Mouse (Mus musculus): ENCODE results near the gene Sh3pxd2a.

The Sh3pxd2a gene

DNA sequence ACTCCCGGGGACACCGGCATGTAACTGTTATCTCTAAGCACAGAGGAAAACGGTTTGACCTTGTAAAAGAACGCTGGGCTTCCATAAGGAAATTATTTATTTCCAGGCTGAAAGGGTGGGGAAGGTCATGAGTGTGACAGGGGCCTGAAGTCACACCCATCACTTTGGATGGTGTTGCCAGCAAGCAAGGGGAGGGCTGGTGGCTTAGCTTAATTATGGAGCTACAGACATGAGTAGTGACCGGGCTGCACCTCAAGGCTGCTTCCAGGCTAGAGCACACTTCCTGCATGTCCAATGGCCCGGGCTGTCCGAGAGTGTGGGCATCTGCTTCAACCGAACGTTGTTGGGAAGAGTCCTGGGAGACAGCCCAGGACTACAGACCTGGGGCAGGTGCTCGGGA is 78.2 kb downstream of the Sh3pxd2a start:
- no peaks in the 10 kb centered on the region for H3K27me3 ChIP-seq (ENCODE audit: insufficient read depth, low read length)
- no peak overlapping the region for H3K4me3 ChIP-seq (replicated peaks; ENCODE audit: low read length)
- peaks cover 60% of the 10 kb centered on the region for H3K4me1 ChIP-seq (replicated peaks; ENCODE audit: low read depth, low read length)
- no peak for TF ChIP-seq CTCF (conservative IDR thresholded peaks at IDR 0.05; ENCODE audit: low read length)
- no peak for TF ChIP-seq NANOG (IDR thresholded peaks at IDR 0.05; ENCODE audit: borderline replicate concordance, low read length)
- TF ChIP-seq POU5F1 (IDR thresholded peaks at IDR 0.05; ENCODE audit: borderline replicate concordance, low read length): no peak
- H3K36me3 ChIP-seq (ENCODE audit: insufficient read depth, low read length): no peaks in the 10 kb centered on the region; the same call in 1 of the 2 replicates
- peaks cover 2% of the 10 kb centered on the region for H3K9me3 ChIP-seq (ENCODE audit: low read length)

- Histone ChIP-seq H3K9me3 (ENCODE audit: low read length) (no peaks in the 10 kb centered on the region), H3K36me3 (ENCODE audit: insufficient read depth, low read length) (no peaks in the 10 kb centered on the region; the same call in 1 of the 2 replicates), H3K27me3 (ENCODE audit: insufficient read depth, low read length) (no peaks in the 10 kb centered on the region), H3K4me1 (replicated peaks; ENCODE audit: low read depth, low read length) (peaks cover 62% of the 10 kb centered on the region), H3K4me3 (replicated peaks; ENCODE audit: low read length) (no peak overlapping the region)
- TF ChIP-seq POU5F1 (IDR thresholded peaks at IDR 0.05; ENCODE audit: borderline replicate concordance, low read length): no peak
- TF ChIP-seq CTCF (conservative IDR thresholded peaks at IDR 0.05; ENCODE audit: low read length): no peak
- no peak for TF ChIP-seq NANOG (IDR thresholded peaks at IDR 0.05; ENCODE audit: borderline replicate concordance, low read length)
Measured at GRCm38 (mm10) chr19:47384639-47385038, 79.6 kb downstream of the Sh3pxd2a start.

- Histone ChIP-seq H3K4me1 (replicated peaks; ENCODE audit: low read depth, low read length) (peaks cover 68% of the 10 kb centered on the region), H3K4me3 (replicated peaks; ENCODE audit: low read length) (no peak overlapping the region), H3K36me3 (ENCODE audit: insufficient read depth, low read length) (no peaks in the 10 kb centered on the region; the same call in 1 of the 2 replicates), H3K9me3 (ENCODE audit: low read length) (no peaks in the 10 kb centered on the region), H3K27me3 (ENCODE audit: insufficient read depth, low read length) (no peaks in the 10 kb centered on the region)
- TF ChIP-seq CTCF (conservative IDR thresholded peaks at IDR 0.05; ENCODE audit: low read length): no peak
- no peak for TF ChIP-seq NANOG (IDR thresholded peaks at IDR 0.05; ENCODE audit: borderline replicate concordance, low read length)
- no peak for TF ChIP-seq POU5F1 (IDR thresholded peaks at IDR 0.05; ENCODE audit: borderline replicate concordance, low read length)
Measured at GRCm38 (mm10) chr19:47384036-47384435, 80.2 kb downstream of the Sh3pxd2a start.

- TF ChIP-seq NANOG (IDR thresholded peaks at IDR 0.05; ENCODE audit: borderline replicate concordance, low read length) (no peak), CTCF (conservative IDR thresholded peaks at IDR 0.05; ENCODE audit: low read length) (no peak), POU5F1 (IDR thresholded peaks at IDR 0.05; ENCODE audit: borderline replicate concordance, low read length) (no peak)
- Histone ChIP-seq H3K4me1 (replicated peaks; ENCODE audit: low read depth, low read length) (peaks cover 73% of the 10 kb centered on the region), H3K27me3 (ENCODE audit: insufficient read depth, low read length) (no peaks in the 10 kb centered on the region), H3K4me3 (replicated peaks; ENCODE audit: low read length) (no peak overlapping the region), H3K9me3 (ENCODE audit: low read length) (no peaks in the 10 kb centered on the region), H3K36me3 (ENCODE audit: insufficient read depth, low read length) (no peaks in the 10 kb centered on the region)
Measured at GRCm38 (mm10) chr19:47382268-47382667, 81.9 kb downstream of the Sh3pxd2a start.

- Histone ChIP-seq H3K36me3 (ENCODE audit: insufficient read depth, low read length) (no peaks in the 10 kb centered on the region), H3K27me3 (ENCODE audit: insufficient read depth, low read length) (no peaks in the 10 kb centered on the region), H3K9me3 (ENCODE audit: low read length) (no peaks in the 10 kb centered on the region), H3K4me1 (replicated peaks; ENCODE audit: low read depth, low read length) (peaks cover 71% of the 10 kb centered on the region), H3K4me3 (replicated peaks; ENCODE audit: low read length) (0 out of 2 replicates have a peak overlapping the region, but pooled peaks have one; percentile 13)
- TF ChIP-seq POU5F1 (IDR thresholded peaks at IDR 0.05; ENCODE audit: borderline replicate concordance, low read length): no peak
- no peak for TF ChIP-seq NANOG (IDR thresholded peaks at IDR 0.05; ENCODE audit: borderline replicate concordance, low read length)
- no peak for TF ChIP-seq CTCF (conservative IDR thresholded peaks at IDR 0.05; ENCODE audit: low read length)
Measured at GRCm38 (mm10) chr19:47381011-47381410, 83.2 kb downstream of the Sh3pxd2a start.

DNA sequence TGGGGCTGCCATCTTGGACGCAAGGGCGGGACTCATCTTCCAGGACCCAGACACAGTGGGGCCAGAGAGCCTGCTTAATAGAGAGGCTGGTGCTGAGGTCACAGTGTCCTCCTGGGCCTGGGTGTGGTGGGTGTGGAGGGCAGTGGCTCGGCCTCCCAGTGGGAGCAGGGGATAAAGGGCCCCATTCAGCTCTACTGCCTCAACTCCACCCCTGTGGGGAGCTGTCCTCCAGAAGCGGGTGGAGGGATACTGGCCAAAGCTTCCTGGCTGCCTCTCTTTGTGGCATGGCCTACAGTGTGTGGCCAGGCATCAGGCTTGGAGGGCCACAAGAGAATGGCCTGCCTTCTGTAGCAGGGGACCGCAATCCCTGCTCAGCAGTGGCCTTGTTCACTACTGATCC is 85.1 kb downstream of the Sh3pxd2a start:
- no peaks in the 10 kb centered on the region for H3K36me3 ChIP-seq (ENCODE audit: insufficient read depth, low read length)
- peaks cover 72% of the 10 kb centered on the region for H3K4me1 ChIP-seq (replicated peaks; ENCODE audit: low read depth, low read length)
- no peaks in the 10 kb centered on the region for H3K27me3 ChIP-seq (ENCODE audit: insufficient read depth, low read length)
- peak overlapping the region; percentile 64 for H3K4me3 ChIP-seq (replicated peaks; ENCODE audit: low read length)
- no peaks in the 10 kb centered on the region for H3K9me3 ChIP-seq (ENCODE audit: low read length)
- TF ChIP-seq POU5F1 (IDR thresholded peaks at IDR 0.05; ENCODE audit: borderline replicate concordance, low read length) (no peak), CTCF (conservative IDR thresholded peaks at IDR 0.05; ENCODE audit: low read length) (no peak), NANOG (IDR thresholded peaks at IDR 0.05; ENCODE audit: borderline replicate concordance, low read length) (no peak)

DNA sequence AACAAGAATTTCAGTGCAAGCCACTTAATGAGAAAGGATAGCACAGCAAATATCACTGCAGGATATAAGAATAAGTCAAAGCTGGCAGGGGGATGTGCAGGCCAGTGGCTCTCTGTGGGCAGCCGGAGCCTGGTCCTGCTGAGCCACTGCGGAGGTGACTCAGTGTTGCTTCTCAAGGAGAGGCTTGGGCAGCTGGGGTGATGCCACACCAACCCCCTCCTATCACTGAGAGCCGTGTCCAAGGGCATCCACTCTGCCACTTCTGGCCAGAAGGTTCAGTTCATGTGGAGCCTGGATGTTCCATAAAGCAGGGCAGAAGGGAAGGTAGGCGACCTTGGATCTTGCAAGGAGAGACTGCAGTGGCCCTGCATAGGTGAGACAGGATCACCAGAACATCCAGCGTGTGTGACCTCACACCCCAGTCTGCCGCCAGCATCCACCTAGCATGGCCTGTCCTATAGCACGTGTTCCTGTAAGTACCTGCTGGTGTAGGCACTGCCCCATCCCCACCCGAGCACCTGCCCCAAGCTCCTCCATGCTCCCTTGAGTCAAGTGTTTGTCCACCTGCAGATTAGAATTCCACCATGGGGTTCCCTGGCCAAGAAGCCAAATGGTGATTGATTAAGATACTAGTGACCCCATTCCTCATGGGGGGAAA is 89.2 kb downstream of the Sh3pxd2a start:
- no peaks in the 10 kb centered on the region for H3K36me3 ChIP-seq (ENCODE audit: insufficient read depth, low read length)
- no peaks in the 10 kb centered on the region for H3K27me3 ChIP-seq (ENCODE audit: insufficient read depth, low read length)

DNA sequence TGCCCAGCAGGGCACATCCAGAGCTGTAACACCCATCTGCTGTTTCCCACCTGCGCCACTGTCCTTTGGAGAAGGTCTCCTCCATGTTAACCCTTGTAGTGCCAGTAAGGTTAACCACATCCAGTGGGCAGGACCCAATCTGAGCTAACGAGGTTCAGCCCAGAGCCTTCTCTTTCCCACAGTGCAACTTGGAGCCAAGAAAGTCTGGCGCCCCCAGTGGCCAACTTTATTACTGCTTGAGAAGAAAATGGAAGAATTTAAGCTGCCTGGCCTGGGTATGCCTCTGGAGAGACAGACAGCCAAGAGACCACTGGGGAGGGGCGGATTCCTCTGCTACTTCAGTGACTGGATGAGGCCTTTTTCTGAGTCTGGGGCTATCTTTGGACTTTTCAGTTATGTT is 89.8 kb downstream of the Sh3pxd2a start:
- peaks cover 67% of the 10 kb centered on the region for H3K4me1 ChIP-seq (replicated peaks; ENCODE audit: low read depth, low read length)

More for the DNA sequence above, 89.2 kb downstream of the Sh3pxd2a start:
- H3K4me3 ChIP-seq (replicated peaks; ENCODE audit: low read length): no peak overlapping the region
- no peaks in the 10 kb centered on the region for H3K9me3 ChIP-seq (ENCODE audit: low read length)
- H3K4me1 ChIP-seq (replicated peaks; ENCODE audit: low read depth, low read length): peaks cover 72% of the 10 kb centered on the region
- TF ChIP-seq POU5F1 (IDR thresholded peaks at IDR 0.05; ENCODE audit: borderline replicate concordance, low read length): no peak
- TF ChIP-seq CTCF (conservative IDR thresholded peaks at IDR 0.05; ENCODE audit: low read length): no peak
- no peak for TF ChIP-seq NANOG (IDR thresholded peaks at IDR 0.05; ENCODE audit: borderline replicate concordance, low read length)

More for the DNA sequence above, 89.8 kb downstream of the Sh3pxd2a start:
- TF ChIP-seq POU5F1 (IDR thresholded peaks at IDR 0.05; ENCODE audit: borderline replicate concordance, low read length) (no peak), CTCF (conservative IDR thresholded peaks at IDR 0.05; ENCODE audit: low read length) (peak; percentile 96), NANOG (IDR thresholded peaks at IDR 0.05; ENCODE audit: borderline replicate concordance, low read length) (no peak)
- Histone ChIP-seq H3K4me3 (replicated peaks; ENCODE audit: low read length) (no peak overlapping the region), H3K27me3 (ENCODE audit: insufficient read depth, low read length) (no peaks in the 10 kb centered on the region), H3K9me3 (ENCODE audit: low read length) (no peaks in the 10 kb centered on the region), H3K36me3 (ENCODE audit: insufficient read depth, low read length) (no peaks in the 10 kb centered on the region)
